Mouse (Mus musculus): Measurements from ENCODE around the gene Epn3.

Epn3 gene

DNA sequence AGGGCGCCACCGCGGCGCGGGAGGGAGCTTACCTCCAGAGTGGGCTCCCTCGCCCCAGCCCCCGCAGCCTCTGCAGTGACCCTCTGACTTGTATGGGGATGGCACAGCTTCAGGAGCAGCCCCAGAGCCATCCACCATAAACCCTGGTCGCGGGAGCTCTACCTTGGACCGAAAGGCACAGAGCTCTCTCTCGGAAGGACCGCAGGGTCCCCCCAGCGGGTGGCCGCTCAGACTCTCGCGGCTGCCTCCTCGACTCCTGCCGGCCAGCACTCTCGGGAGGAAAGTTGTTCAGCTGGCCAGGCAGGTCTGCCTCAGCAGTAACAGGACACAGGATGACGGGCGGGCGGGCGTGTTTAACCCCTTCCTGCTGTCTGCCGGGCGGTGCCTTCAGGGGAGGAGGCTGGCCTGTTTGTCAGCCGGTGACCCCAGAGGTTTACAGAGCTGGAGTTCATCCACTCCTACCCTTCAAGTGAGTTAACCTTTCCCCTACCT is at the start of gene Epn3:
Gene Epn3 (minus strand): TSS at position 314 of the 492 bp plus-strand sequence.
- CTCF ChIA-PET, result no interaction called here

DNA sequence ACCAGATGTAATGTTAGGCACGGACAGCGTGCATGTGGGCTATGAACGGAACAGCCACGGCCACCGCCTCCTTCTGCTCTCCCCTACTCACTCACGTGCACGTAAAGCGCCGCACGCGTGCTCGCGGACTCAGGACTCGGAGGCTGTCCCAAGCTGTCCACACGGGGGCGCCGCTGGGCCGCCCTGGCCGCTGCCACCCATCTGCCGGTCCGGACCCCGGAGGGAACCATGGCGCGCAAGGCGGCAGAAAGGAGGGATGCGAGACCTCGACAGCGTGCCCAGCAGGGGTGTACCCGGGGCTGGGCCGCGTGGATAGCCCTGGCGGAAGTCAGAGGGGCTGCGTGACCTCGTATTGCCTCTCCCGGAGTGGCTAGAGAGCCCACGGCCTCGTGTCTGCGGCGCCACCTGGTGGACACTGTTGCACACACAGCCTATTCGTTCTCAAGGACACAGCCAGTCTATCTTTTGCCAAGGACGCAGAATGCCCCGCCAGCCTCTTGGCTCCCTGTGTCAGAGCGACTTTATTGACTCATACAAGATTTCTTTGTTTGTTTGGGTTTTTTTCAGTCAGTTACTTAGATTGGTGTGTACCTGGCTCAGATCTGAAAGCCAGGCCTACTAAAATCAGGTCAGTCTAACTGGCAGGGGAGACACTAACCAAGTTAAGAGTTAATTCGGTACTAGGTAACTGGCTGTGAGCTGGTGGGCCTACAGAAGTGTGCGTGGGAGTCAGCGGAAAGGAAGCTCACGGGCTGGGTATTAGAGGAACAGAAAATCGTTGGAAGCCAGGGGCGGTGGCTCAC is 49.3 kb upstream of the Epn3 start, which contains the start of gene Rsad1:
Gene Rsad1 (minus strand): TSS at position 368 of the 803 bp plus-strand sequence.
- CTCF ChIA-PET, result no interaction called here

DNA sequence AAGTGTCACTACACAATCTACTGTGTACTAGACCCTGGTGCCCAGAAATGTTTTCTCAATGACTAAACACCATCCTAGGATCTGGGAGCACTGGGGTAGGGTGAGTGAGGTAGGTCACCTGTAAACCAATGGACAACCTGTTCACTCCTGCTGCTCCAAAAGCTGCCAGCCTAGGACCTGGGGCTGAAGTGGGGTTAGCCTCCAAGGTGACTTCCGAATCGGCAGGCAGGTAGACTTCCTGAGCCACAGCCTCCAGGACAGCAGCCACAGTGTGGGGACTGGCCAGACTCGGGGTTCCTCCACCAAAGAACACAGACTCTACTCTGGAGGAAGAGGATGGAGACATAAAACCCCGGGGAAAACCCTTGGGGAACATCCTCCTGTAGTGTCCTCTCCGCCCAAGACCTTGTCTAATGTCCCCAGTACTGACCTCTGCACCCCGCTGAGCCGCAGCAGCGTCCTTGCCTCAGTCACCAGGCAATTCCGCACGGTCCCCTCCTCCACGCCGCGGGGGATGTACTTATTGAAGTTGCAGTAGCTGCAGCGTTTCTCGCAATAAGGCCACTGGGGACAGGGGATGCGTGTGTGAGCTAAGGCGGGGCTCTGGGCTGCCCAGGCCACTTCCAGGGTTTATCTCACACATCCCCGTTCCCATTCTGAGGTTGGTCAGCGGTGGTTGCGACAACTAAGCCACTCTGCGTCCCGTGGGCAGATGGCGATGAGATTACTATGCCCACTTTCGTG is 48.4 kb upstream of the Epn3 start:
- CTCF ChIA-PET, result no interaction called here

DNA sequence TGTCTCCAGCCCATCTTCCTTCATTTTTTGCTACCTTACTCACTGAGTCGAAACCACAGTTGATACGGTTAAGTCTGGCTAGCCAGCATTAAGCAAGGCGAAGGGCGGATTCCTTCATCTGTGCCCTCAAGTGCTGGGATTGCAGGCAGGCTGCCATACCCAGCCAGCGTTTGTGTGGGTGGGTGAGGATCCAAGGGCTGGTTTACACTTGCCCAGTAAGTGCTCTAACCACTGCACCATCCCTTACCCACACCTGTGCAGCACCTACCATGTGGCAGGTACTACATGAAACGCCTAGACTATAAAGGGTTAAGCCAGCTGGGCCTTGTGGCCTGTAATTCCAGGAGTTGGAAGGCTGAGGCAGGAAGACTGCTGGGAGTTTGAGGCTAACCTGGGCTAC is 47.5 kb upstream of the Epn3 start:
- CTCF ChIA-PET, result no interaction called here

DNA sequence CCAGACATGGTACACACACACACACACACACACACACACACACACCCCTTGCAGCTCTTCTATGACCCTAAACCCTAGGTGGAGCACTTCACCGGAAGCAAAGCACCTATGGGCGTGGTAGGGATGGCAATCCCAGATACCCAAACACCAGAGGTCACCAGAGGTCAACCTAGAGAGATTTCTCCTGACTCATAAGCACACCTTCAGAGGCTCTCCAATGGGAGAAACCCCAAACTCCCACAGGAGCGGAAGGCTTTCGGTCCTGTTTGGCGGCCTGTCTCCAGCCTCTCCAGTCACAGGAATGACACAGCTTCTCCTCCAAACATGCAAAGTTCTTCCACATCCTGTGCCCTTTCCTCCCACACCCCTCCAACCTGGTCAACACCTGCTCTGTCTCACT is 46.6 kb upstream of the Epn3 start:
- CTCF ChIA-PET, result no interaction called here

DNA sequence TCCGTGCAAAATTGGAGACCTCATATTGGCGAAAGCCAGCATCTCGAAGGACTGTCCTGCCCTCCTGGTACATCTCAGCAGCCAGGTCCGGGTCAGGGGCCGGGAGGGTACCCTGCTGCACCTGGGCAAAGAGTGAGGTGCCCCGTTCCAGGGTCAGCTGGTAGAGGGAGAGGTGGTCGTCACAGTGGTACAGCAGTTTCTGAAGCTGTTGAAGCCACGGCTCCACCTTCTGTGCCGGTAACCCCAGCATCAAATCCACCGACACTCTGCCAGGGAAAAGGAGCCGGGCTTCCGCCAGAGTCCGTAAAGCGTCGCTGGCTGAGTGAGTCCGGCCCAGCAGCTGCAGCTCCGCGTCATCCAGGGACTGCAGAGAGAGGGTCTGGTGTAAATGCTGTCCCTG is 44.6 kb upstream of the Epn3 start:
- CTCF ChIA-PET, result no interaction called here

DNA sequence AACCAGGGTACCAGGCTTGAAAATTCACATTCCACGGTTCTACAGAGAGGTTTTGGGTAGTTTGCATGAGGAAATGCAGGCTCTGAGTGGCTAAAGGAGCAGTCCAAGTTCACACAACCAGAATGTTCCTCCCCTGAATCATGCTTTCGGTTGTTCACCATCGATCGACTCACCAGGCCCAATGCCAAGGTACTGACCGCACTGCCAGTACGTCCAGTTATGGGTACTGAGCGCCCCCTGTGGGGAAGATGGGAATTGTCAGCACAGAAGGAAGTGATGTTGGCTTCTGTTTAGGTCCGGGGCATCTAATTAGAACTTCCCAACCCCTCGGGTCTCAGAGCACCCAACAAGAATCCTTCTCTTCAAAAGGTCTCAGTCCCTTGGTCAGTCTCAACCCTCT is 44.2 kb upstream of the Epn3 start:
- CTCF ChIA-PET, result no interaction called here

DNA sequence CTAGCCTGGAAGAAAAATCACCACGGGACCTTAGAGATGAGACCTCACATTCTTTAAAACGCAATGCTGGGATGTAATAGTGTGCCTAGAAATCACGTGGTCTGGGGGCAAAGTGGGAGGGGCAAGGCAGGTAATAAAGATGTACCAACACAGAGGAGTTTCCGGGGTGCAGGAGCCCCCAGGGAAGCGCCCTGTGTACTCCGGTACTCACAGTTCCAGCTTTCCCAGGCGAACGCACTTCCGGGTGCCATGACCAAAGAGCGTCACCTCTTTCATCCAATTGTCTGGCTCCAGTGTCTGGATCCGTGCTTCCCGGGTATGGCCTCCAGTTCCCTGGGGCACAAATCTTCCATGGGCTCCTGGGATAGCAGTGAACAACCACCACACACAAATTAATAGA is 43.6 kb upstream of the Epn3 start:
- CTCF ChIA-PET, result no interaction called here

DNA sequence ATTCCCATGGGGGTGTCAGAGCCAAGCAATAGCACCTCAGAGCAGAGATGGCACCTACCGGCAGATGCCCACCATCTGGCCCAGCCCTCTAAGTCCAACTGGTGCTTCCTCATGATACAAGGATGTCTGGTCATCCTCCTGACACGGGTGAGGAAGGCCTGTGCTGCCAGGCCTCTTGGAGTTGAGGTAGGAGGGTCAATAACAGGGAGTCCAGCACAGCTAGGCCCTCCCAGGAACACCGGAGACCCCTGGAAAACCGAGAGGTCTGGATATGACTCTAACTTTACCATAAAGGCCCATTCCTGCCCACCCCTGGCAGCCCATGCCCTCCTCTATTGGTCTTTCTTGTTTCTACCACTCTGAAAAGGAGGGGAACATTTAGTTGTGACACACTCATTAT is 42.6 kb upstream of the Epn3 start:
- CTCF ChIA-PET, result no interaction called here

DNA sequence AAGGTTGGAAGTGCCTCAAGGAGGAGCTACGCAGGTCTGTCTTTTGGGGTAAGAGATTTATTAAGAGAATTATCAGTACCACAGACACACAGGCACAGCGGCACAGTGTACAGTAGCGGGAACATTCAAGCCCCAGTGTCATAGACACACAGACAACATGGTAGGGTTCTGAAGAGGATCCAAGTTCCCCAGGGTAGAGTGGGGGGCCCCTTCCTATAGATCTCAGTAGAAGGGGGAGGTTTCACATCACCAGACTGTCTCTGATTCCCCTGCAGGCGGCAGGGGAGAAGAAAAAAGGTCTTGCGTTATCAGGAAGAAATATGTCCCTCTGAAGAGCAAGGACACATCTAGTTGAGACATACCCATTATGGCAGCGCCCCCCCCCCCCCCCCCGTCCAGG is 40.0 kb upstream of the Epn3 start:
- CTCF ChIA-PET, result no interaction called here

DNA sequence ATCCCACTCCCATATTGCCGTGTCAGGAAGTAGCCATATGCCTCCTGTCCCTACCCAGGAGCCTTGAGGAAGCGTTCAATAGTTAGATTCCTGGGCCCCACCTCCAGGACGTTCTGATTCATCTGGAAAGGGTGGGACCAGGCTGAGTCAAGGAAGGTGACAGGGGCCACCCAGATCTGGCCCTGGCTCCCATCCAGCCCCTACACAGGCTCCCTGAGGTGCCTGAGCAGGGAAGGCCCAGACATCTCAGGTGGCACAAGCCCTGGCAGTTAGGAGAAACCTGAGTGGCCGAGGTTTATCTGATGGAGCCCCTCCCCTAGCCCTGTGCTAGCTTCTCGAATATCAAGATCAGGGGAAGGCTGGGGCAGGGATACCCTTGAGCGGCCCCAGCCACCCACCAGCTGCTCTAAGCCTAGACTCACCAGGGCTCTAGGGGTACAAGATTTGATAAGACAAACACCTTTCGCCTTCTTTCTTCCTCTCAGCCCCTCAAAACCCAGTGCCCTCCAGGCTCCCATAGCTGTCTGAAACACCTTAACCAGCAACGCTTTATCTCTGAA is 39.0 kb upstream of the Epn3 start:
- CTCF ChIA-PET, result no interaction called here

DNA sequence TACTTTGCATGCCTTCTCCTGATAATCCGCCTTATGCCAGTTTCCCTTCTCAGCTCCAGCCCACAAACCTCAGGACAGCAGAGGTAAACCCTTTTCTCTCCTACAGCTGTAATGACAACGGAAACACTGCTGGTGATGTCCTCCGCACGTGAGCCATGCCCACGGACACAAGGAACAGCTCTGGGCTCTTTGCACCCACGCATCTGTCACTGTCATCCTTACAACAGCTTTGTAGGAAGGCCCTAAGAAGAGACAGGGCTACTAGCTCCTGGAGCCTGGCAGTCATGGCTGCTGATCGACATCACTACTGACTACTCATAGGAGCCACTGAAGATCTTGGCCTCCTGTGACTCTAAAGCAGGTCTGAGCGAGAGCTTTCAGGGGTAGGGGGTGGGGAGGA is 33.4 kb upstream of the Epn3 start:
- CTCF ChIA-PET, result interaction anchor here (0.5 kb wide), 1 partner anchor 183 kb away, joined by 6 read pairs; no protein-coding TSS in a partner anchor

DNA sequence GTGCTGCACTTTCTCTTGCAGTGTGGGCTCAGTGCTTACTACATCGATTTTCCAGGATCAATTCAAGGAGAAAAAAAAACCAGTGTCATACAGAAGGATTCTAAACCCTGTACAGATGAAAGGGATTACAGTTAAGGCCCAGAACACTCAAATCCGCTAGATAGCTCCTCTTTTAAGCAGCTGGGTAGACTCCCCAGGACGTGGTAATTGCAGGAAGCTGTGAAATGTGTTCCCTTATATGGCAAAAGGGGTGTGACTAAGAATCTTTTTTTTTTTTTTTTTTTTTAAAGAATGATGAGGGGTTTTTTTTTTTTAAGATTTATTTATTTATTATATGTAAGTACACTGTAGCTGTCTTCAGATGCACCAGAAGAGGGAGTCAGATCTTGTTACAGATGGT is 29.1 kb upstream of the Epn3 start:
- CTCF ChIA-PET, result no interaction called here

DNA sequence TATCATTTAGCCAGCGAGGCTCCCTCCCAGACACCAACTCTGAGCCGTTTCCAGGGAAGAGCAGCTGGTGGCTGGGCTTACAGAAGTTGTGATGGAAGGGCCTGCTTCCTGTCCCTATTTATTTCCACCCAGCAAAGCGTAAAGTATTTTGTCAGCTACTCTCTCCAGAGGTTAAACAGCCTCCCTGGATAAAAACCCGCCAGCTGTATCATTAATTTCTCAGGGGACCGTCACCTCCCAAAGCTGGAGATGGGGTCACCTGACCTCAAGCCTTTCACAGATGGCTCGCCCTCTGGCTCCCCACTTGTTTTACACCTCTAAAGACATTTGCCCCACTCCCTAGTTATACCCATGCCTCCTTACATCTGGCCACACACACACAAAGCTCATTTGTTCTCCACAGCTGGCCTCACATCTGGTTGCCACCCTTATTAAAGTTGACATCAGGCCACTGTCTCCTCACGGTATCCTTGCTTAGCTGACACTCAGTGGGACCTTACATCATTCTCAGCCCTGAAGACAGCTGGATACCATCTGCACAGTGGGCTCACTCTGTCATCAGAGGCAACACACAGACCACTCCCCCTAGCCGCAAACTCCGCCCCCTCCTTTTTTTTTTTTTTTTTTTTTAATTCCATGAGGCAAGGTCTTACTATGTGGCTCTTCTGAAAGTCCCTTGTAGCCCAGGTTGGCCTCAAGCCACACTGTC is 26.6 kb upstream of the Epn3 start:
- CTCF ChIA-PET, result interaction anchor here (0.6 kb wide), 1 partner anchor 39 kb away, joined by 3 read pairs; no protein-coding TSS in a partner anchor

DNA sequence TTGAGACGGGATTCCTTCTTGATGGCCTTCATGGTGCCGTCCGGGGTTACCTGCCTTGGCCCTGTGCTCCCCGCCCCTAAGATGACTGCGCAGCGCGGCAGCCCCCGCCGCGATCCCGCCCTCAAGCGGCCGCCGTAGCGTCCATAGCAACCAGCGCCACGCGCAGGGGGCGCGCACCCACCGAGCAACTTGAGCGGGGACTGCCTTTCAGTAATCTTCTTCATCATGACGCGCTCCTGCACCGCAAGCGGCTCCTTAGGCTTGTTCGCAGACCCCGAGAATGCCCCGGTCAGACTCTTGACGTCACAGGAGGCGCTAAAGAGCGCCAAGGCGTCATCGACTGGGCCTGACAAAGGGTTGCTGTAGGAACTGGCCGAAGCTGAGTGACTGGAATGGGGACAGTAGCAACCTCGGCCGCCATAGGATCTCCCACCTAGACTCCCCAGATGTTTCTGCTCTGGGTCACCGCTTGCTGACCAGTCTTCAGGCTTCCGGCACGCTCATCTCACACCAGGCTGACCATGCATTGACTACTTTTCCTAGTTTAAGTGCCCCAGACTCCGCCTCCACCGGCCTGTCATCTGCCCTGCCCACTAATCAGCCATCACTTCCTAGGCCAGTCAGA is 21.6 kb upstream of the Epn3 start, which contains the start of gene Mycbpap:
Gene Mycbpap (minus strand): TSS at position 524 of the 625 bp plus-strand sequence.
- CTCF ChIA-PET, result no interaction called here

DNA sequence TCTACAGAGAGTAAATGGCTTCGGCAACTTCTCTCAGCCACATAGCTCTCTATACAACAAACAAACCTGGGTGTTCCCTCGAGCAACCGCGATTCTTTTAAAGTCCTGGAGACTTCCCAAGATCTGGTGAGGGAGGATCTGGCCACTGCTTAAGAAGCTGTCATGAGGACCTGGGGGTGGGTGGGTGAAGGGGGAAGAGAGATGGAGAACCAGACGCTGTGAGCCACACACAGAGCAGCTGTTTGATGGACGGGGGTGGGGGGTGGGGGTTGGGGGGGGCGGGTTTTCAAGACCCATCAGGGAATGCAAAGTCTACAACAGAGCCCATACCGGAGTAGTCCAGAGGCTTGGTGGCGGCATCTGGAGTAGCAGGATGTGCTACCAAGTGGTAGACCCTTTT is 13.7 kb upstream of the Epn3 start:
- CTCF ChIA-PET, result no interaction called here

DNA sequence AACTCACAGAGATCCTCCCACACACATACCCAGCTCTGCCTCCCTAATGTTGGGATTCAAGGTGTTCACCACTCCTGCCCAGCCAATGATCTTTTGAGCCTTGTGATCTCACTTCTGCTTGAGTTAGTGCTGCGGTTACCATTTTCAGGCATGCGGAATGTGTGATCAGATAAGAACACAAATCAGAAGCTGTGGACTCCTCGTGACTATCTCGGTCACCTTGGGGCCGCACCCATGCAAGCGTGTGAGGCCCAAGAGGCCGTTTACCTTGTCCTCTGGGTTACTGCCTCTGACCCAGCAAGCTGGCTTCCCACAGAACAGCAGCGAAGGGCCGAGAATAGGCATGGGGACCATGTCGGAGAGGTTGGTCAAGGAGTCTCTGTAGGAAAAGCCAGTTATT is 9.2 kb upstream of the Epn3 start:
- CTCF ChIA-PET, result no interaction called here

DNA sequence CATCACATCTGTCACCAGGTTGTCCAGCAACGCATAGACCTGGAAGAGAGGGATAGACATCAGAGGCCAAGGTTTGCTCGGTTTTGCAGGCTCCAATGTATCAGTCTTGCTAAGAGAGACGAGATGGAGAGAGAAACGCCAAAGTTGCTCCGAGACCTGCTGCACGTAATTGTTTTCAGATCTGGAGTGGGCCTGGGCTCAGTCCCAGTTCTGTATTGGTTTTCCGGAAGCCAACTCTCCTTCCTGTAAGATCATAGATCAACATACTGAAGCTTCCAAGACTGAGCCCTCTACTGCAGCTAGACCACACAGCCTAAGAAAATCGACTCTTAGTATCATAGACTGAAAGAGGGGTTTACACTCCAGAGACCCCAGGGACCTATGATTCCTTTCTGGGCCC is 1.7 kb upstream of the Epn3 start:
- CTCF ChIA-PET, result no interaction called here

DNA sequence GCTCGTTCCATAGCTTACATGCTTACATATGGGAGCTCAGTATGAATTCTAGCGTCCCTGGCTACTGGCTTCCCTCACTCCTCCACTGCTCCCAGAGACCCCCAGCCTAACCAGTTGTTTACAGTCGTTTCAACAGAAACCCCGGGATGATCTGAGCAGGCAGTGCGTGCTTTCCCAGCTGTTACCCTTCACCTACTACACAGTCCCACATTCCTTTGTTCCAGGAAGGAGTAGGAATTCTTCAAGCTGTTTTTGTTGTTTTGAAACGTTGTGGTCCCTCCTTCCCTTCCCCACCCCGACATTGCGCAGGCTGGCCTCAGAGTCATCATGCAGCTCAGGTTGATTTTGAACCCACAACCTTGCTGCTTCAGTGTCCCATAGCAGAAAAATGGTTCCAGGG is 588 bp upstream of the Epn3 start:
- CTCF ChIA-PET, result no interaction called here

DNA sequence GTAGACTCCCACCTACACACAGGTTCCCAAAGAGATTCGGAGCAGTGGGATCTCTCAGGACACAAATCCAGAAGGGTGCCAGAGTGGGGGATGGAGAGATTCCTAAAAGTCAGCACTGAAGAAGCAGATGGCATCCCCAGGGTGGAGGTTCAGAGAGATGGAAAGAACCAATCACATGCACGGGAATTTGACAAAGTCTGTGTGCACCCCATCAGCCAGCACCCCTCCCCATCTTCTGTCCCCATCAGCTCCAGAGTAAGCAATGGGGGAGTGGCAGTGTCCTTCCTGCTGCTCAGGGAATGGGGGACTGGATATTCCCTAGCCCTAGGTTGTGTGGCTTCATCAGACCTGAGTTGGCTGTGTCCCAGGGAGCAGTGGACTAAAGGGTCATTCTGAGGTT is 739 bp downstream of the Epn3 start:
- CTCF ChIA-PET, result no interaction called here

DNA sequence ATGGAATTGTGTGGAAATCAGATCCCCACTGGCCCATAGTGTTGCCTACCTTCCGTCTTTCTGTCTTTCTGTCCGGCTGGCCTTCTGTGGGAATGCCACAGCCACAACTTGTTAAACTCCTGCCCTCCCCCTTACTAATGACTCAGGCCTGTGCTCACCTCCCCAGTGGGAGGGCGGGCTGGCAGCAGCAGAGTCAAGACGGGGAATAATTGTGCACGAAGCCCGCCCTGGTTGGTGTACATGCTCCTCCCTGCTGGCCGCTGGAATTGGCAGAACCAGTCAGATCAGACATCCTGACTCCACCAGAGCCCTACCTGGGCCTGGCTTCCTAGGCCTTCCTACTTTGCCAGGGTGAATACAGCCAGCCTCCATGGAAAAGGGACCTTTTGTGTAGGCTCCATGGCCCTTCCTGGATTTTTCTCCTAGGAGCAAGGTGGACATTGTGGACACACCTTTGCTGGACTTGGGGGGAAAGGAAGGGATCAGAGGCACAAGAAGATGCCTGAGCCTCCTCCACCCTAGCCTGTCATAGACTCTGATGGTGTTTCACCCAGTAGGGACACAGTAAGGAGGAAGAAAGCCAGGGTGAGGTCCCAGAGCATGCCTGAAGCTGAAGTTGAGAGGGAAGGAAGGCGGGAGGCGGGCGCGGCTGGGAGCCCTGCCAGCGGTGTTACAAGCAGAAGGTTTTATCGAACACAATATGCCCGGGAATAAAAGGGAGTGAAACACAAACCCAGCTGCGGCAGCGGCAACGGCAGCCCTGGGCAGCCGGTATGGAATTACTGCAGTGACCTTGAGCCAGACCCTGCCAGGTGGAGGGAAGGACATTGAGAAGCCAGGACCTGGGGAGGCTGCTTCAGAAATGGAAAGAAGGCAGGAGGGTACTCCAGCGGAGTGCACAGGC is 1.4 kb downstream of the Epn3 start:
- CTCF ChIA-PET, result no interaction called here

All from spleen, embryonic (tissue).